Mouse (Mus musculus) spleen, adult 12 weeks (tissue): ENCODE results near the gene Rap1a.

Experiments
- DNase-seq: peaks from one replicate; pipeline ENCODE4 v3.0.0; 2022; ENCODE audit warnings: low spot score

The Rap1a gene

GRCm38 (mm10) chr3:105806519-105807249 is 5.5 kb upstream of the Rap1a start:
- no peak for DNase-seq

- DNase-seq = no peak
These were observed 2.5 kb upstream of the Rap1a start for GRCm38 (mm10) chr3:105803600-105803999.

DNA sequence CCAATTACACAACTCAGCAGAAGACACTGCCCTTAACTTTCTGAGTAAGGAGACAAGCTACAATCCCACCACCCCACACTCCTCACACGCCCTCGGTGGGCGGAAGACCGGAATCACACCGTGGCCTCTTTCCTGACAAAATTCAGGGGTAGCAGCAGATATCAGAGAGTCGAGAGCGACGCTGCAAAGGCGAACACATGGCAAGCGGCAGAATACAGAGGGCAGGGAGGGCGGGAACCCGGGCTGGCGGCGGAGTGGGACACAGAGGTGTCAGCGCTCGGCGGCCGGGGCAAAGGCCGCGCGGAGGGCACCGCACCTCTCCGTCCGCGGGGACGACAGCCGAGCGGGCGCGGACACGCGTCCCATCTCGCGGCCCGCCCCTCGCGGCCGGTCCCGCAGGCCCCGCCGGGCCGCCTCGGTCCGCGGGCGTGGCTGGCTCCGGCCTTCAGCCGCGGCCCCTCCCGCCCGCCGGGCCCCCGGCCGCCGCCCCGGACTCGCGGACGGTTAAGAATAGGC is 403 bp downstream of the Rap1a start:
- DNase-seq = no peak

- no peak for DNase-seq
These were observed 921 bp downstream of the Rap1a start for GRCm38 (mm10) chr3:105800156-105800674.

DNA sequence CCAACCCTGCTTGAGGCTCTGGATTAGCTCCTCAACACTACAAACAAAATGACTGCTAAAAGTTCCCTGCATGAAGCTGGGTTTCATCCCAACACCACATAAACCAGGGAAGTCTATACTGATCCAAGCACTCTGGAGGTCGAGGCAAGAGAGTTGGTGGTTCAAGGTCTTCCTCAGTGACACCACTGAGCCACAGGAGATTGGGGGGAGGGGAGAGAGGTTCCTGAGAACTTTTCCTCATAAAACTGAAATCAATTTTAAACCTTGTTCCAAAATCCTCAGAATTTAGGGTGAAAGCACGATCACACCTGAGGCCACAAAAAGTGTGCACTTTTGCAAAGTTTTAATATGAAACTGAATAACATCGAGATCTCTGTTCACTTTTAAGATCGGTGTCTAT is 1.8 kb downstream of the Rap1a start:
- DNase-seq = no peak

DNA sequence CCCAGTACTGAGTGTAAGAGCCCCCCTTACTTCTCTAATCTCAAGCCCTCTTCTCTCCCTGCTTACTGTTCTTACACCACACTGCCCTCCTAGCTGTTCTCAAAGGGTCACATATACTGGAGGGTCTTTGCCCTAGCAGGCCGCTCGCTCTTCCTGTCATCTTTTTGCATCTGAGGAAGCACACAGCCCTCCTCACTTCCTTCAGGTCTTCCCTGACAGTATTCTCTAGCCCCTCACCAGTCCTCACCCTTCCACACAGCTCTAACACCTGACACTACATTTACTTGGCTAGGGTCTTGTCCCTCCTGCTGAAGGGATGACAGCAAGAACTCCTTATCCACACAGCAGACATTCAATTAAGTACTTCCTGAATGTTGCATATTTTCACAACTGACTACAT is 2.4 kb downstream of the Rap1a start:
- DNase-seq = no peak

DNA sequence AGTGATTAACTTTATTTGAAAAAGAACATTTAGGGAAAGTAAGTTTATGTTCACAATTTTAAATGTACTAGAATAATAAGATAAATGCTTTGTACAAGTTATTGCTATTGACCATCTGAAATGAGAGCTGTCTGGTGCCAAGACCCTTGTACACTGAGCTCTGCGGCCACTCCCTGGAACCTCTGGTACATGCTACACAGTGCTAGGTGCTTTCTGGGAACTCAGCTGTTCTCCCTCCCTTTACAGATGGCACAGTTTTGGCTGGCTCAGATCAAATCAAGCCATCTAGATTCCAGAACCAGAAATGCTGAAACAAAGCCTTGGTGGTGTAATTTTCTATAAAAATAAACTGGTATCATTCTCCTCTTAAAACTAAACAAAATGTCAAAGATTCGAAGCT is 3.7 kb downstream of the Rap1a start:
- DNase-seq = no peak

GRCm38 (mm10) chr3:105796761-105797160 is 4.4 kb downstream of the Rap1a start:
- DNase-seq = no peak

DNA sequence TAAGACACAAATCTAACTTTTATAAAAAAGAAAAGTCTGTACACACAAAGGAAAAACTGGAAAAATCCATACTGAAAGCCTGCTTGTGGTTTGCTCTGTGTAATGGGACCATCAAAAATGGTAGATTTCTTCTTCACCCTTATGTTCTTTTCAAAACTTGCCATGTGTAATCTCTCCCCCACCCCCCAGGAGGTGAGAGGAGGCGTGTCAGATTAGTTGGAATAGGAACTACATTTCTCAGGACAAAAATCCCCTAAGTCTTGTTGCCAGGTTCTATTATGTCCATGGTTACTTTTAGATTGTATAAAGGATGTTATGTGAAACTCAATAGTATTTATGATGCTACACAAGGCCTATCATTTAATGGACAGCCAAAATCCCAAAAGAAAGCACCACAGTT is 6.8 kb downstream of the Rap1a start:
- no peak for DNase-seq

DNA sequence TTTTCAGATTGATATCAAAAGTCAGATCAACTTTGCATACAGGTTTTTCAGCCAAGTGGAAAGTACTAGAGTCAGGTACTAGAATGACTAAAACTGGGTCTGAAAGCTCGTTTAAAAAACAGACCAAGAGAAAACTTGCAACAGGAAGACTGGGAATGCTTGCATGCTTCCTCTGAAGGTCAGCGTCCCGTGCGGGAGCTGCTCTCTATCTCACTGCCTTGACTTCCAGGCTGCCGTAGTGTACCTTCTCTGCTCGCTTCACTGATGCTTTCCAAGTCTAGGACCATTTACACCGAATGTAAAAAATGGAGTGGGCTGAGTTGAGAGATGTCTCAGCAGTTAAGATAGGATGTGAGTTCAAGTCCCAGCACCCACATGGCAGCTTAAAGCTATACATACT is 8.8 kb downstream of the Rap1a start:
- no peak for DNase-seq

- no peak for DNase-seq
These were observed 10.0 kb downstream of the Rap1a start for GRCm38 (mm10) chr3:105791129-105791528.

DNA sequence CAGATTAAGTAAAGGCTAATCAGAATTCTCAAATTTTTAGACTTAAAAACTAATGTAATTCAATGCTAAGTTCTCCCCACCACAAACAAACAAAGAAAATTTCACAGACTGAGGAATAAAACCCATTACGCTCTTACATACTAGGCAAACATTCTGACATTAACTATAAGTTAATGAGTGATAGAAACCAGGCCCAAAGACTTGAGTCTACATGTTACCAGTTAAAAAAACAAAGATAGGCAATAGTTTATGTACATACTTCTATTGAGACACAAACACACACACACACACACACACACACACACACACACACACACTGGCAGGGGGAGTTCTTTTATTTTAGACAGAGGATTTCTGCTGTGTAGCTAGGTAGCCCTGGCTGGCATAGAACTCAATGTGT is 10.8 kb downstream of the Rap1a start:
- DNase-seq = no peak

- DNase-seq = no peak
These were observed 11.4 kb downstream of the Rap1a start for GRCm38 (mm10) chr3:105789776-105790175.

GRCm38 (mm10) chr3:105787328-105787727 is 13.8 kb downstream of the Rap1a start:
- DNase-seq = no peak

DNA sequence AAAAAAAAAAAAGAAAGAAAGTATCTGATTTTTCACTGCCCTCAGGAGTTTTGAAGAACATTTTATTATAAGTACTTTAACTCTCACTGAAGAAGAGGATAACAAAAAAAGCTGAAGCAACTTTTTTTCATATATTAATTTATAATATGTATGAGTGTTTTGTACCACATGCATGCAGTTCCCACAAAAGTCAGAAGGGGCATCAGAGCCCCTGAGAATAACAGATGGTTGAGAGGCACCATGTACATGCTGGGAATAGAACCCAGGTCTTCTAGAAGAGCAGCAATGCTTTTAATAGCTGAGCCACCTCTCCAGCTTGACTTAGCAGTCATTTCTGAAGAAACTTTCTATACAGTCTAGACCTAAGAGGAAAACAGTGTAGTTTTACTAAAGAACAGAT is 15.3 kb downstream of the Rap1a start:
- no peak for DNase-seq

DNA sequence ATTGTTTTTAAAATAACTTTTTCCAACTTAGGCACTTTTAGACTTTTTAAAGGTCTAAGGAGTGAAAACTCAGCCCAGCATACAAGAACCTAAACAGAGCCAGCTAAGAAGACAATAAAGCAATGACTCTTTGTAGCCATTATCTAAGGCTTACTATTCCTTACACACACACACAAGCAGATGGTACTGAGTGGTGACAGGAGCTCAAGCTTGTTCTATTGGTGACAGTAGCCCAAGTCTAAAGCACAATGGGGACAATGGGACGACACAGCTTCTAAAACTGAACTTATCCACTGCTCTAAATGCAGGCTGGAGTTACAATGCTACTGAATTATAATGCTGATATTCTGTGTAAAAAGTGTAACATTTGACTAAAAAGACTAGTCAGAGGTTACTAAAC is 17.3 kb downstream of the Rap1a start:
- DNase-seq = no peak

GRCm38 (mm10) chr3:105782406-105782805 is 18.7 kb downstream of the Rap1a start:
- DNase-seq = no peak

DNA sequence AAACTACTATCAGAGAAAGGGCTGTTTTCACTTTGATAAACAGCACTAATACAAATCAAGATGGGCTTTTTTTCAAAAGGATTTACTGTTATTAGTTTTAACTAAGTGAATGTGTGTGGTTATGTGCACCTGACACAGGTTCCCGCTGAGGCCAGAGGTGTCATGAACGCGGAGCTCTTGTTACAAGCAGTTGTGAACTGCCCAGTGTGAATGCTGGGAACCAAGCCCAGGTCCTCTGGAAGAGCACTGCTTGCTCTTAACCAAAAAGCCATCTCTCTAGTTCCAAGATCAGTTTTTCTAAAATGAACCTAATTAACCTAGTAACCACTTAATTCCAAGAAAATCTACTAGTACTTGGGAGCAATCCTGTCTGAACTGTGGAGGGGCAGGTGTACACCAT is 23.1 kb downstream of the Rap1a start:
- no peak for DNase-seq

DNA sequence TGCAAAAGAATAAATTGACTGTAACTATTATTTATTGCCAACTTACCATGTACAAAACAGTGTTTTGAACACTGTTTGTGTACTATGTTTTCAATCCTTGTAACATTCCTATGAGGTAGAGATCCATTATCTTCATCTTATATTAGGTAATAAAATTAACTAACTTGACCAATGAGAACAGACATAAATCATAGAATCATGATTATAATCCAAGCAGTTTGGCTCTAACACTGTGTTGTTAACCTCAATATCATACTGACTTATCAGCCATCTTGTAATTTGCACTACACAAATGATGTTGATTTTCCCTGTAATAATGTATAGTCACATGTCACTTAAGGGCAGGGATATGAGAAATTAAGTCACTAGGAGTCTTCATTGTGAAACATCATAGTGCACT is 26.6 kb downstream of the Rap1a start:
- no peak for DNase-seq

- peak; percentile 30 for DNase-seq
These were observed 29.6 kb downstream of the Rap1a start for GRCm38 (mm10) chr3:105771534-105771933.

DNA sequence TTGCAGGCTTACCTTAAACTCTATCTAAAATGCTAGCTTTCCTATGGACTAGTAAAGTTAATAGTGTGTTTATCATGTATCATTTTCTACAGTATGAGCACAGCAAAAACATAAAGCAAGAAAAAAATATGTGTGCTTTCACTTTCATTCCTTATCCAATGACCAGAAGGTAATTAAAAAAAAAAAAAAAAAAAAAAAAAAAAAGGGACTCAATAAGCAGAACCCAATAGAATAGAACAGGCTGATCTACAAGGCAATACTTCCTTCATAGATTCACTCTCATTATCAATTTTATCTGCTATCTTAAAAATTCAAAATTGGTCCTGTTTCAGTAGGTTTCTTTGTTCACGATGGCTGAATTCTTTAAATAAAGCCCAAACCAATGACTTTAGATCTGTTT is 30.3 kb downstream of the Rap1a start:
- no peak for DNase-seq

GRCm38 (mm10) chr3:105769380-105769779 is 31.8 kb downstream of the Rap1a start:
- DNase-seq = no peak

- no peak for DNase-seq
These were observed 32.6 kb downstream of the Rap1a start for GRCm38 (mm10) chr3:105768529-105768928.
